Mouse (Mus musculus): ENCODE data around the gene Aurka.

DNA sequence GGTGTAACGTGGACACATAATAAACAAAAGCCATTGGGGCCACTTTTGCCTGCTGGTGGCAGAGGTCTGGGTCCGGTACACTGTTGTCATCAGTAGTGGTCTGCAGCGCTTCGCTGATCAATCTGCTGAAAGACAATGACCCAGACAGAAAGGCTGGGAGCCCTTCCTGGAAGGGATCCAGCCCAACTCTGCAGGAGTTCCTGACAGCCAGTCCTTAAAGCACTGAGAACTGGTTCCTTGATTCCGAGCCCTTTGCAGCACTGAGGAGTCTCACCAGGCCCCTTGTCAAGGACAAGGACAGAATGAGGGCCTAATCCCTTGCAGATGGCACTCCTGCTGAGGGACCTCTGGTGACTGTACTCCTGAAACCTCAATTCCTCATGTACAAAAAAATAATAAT lies 28.7 kb downstream of the Aurka start:
- no peak for TF ChIP-seq CTCF (IDR thresholded peaks at IDR 0.05; ENCODE audit: low read depth)
- no peak for TF ChIP-seq EP300 (optimal IDR thresholded peaks at IDR 0.05)
